Mouse (Mus musculus): Measurements from ENCODE around the gene Doc2g. TPM values are rescaled to one million over a fixed set of nuclear protein-coding genes. Genes with fewer than 3 reads are reported as not detected.

Gene Doc2g
- 1.7 TPM for polyA plus RNA-seq (2017; shearing (Covaris generic))

GRCm38 (mm10) chr19:4003112-4003511 is at the start of gene Doc2g:
Gene Doc2g, plus strand, starts transcription at chr19:4003313.

DNA sequence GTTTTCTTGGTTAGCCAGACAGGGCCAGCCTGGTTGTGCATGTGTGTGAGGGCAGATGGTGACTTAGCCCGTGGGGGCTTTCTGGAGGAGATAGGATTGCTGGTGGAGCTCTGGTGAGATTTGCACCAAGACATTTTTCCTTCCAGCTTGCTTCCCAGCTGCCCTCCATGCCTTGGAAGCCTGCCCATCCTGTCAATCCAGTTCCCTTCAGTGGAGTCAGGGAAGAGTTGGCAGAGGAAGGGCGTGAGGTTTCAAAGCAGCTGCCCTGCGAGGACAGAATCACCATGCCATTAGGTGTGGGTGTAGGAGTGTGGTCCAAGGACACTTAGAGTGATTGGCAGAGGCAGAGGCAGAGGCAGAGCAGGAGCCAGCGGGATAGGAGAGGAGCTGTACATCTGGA is 44.6 kb upstream of the Doc2g start, which contains the start of gene Aldh3b3:
Gene Aldh3b3, plus strand, starts transcription at position 176 of the 400 bp plus-strand sequence.

GRCm38 (mm10) chr19:3972229-3972628 is 30.9 kb upstream of the Doc2g start, which contains the start of gene Aldh3b2:
Gene Aldh3b2, plus strand, starts transcription at chr19:3972328.

DNA sequence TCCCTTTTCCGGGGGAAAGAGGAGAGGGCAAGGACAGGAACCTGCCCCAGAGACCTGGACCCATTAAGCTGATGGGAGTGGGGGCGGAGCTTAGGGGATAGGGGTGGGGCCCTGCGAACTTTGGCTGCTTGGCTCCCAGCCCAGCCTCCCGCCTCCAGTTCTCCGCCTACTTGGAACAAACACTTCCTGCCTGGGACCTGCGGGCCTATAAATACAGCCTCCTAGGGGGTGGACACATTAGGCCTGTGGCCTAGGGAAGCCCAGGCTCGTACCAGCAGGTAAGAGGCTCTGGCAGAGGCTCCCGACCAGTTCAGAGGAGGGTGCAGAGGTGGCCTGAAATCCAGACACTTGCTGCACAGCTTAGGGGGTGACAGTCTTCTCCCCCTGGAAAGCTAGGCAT is 16.8 kb upstream of the Doc2g start, which contains the start of gene Acy3:
Gene Acy3, plus strand, starts transcription at position 237 of the 400 bp plus-strand sequence.

DNA sequence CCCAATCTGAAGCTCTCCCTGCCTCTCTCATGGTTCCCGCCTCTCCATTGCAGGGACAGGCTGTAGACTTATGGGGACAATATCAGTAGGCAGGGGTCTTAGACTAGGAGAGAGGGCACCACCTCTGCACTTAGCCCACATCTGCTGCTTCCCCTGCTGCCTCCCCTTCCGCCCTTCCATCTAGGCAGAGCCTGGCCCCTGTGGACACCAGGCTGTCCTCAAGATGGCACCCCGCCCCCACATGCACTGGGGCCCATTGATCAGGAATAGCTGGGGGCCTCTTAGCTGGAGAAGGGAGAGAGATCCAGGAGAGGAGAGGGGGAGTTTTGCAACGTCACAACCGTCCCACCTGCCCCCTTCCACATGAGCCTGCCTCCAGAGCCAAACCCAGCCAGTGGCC is 10.7 kb upstream of the Doc2g start, which contains the start of gene Tbx10:
Gene Tbx10, plus strand, starts transcription at position 337 of the 400 bp plus-strand sequence.

GRCm38 (mm10) chr19:4000119-4000900 is 2.8 kb upstream of the Doc2g start, which contains the start of the genes Nudt8 and Gm49405:
Gene Nudt8, plus strand, starts transcription at chr19:4000580.
Gene Gm49405, plus strand, starts transcription at chr19:4000626.

GRCm38 (mm10) chr19:4012432-4013022 is 9.4 kb downstream of the Doc2g start, which contains the start of gene Ndufv1:
Gene Ndufv1, minus strand, starts transcription at chr19:4012806.

DNA sequence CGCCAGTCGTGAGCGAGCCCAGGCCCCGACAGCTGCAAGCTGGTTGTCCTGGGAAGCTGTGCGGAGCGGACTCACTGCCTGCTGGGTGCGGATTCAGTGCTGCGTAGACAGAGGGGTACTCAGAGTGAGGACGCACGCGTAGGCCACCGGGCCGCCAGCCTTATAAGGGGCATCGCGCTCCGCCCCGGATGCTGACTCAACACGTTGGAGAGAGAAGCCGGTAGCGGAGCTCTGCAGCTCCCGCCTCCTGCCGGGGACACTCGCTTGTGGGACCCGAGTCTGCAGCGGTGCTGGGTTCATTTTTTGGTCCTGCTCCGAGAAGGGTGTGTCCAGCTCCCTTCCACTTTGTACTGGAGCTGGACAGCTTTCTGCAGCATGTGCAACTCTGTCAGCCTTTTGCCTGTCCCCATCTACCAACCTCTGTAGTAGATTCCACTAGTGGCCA is 34.7 kb downstream of the Doc2g start, which contains the start of gene Gstp1:
Gene Gstp1, minus strand, starts transcription at position 198 of the 445 bp plus-strand sequence.

GRCm38 (mm10) chr19:4045966-4046865 is 43.1 kb downstream of the Doc2g start, which contains the start of gene Gstp2:
Gene Gstp2, minus strand, starts transcription at chr19:4046023.

Other genes with a start within 250 kb of the Doc2g start
- 43.1 TPM for gene Kmt5b, start 235.9 kb upstream of the Doc2g start, polyA plus RNA-seq (2017; shearing (Covaris generic))
- 2.2 TPM for gene Chka, start 151.5 kb upstream of the Doc2g start, polyA plus RNA-seq (2017; shearing (Covaris generic))
- 71.7 TPM for gene Tcirg1, start 96.2 kb upstream of the Doc2g start, polyA plus RNA-seq (2017; shearing (Covaris generic))
- gene Ndufs8, start 90.5 kb upstream of the Doc2g start, polyA plus RNA-seq (2017; shearing (Covaris generic)) = 230 TPM
- 0.75 TPM for gene Aldh3b1, start 73.5 kb upstream of the Doc2g start, polyA plus RNA-seq (2017; shearing (Covaris generic))
- 58.1 TPM for gene Unc93b1, start 68.1 kb upstream of the Doc2g start, polyA plus RNA-seq (2017; shearing (Covaris generic))
- not detected for gene Aldh3b3, start 44.7 kb upstream of the Doc2g start, polyA plus RNA-seq (2017; shearing (Covaris generic))
- not detected for gene Aldh3b2, start 31.0 kb upstream of the Doc2g start, polyA plus RNA-seq (2017; shearing (Covaris generic))
- gene Acy3, start 16.7 kb upstream of the Doc2g start, polyA plus RNA-seq (2017; shearing (Covaris generic)) = 0.40 TPM
- gene Tbx10, start 10.6 kb upstream of the Doc2g start, polyA plus RNA-seq (2017; shearing (Covaris generic)) = 0.16 TPM
- 8.7 TPM for gene Nudt8, start 2.7 kb upstream of the Doc2g start, polyA plus RNA-seq (2017; shearing (Covaris generic))
- 1.8 TPM for gene Gm49405, start 2.7 kb upstream of the Doc2g start, polyA plus RNA-seq (2017; shearing (Covaris generic))
- gene Ndufv1, start 9.5 kb downstream of the Doc2g start, polyA plus RNA-seq (2017; shearing (Covaris generic)) = 155 TPM
- gene Gstp1, start 34.7 kb downstream of the Doc2g start, polyA plus RNA-seq (2017; shearing (Covaris generic)) = 631 TPM
- gene Gstp2, start 42.7 kb downstream of the Doc2g start, polyA plus RNA-seq (2017; shearing (Covaris generic)) = 3.4 TPM
- gene Gstp3, start 56.3 kb downstream of the Doc2g start, polyA plus RNA-seq (2017; shearing (Covaris generic)) = 112 TPM
- gene Cabp2, start 78.3 kb downstream of the Doc2g start, polyA plus RNA-seq (2017; shearing (Covaris generic)) = not detected
- gene Cdk2ap2, start 93.9 kb downstream of the Doc2g start, polyA plus RNA-seq (2017; shearing (Covaris generic)) = 956 TPM
- gene Pitpnm1, start 96.7 kb downstream of the Doc2g start, polyA plus RNA-seq (2017; shearing (Covaris generic)) = 367 TPM
- gene Aip, start 122.5 kb downstream of the Doc2g start, polyA plus RNA-seq (2017; shearing (Covaris generic)) = 206 TPM
- gene Gpr152, start 136.5 kb downstream of the Doc2g start, polyA plus RNA-seq (2017; shearing (Covaris generic)) = 0.07 TPM
- 0.39 TPM for gene Cabp4, start 140.7 kb downstream of the Doc2g start, polyA plus RNA-seq (2017; shearing (Covaris generic))
- 477 TPM for gene Coro1b, start 145.3 kb downstream of the Doc2g start, polyA plus RNA-seq (2017; shearing (Covaris generic))
- gene Ptprcap, start 150.3 kb downstream of the Doc2g start, polyA plus RNA-seq (2017; shearing (Covaris generic)) = 1,844 TPM
- 49.2 TPM for gene Rps6kb2, start 160.0 kb downstream of the Doc2g start, polyA plus RNA-seq (2017; shearing (Covaris generic))
- gene Carns1, start 172.2 kb downstream of the Doc2g start, polyA plus RNA-seq (2017; shearing (Covaris generic)) = 6.9 TPM
- 832 TPM for gene Tbc1d10c, start 188.0 kb downstream of the Doc2g start, polyA plus RNA-seq (2017; shearing (Covaris generic))
- 1,230 TPM for gene Ppp1ca, start 188.8 kb downstream of the Doc2g start, polyA plus RNA-seq (2017; shearing (Covaris generic))
- 81.5 TPM for gene Rad9a, start 198.3 kb downstream of the Doc2g start, polyA plus RNA-seq (2017; shearing (Covaris generic))
- 24.8 TPM for gene Clcf1, start 210.9 kb downstream of the Doc2g start, polyA plus RNA-seq (2017; shearing (Covaris generic))
- gene AC109138.7, start 211.0 kb downstream of the Doc2g start, polyA plus RNA-seq (2017; shearing (Covaris generic)) = not detected
- 138 TPM for gene Pold4, start 228.6 kb downstream of the Doc2g start, polyA plus RNA-seq (2017; shearing (Covaris generic))

Data from activated CD4-positive, CD25-positive, alpha-beta regulatory T cell, adult 9 weeks (primary cell).